Mouse (Mus musculus): ENCODE data around the gene Acap1. TPM values are rescaled to one million over a fixed set of nuclear protein-coding genes. Genes with fewer than 3 reads are reported as not detected.

Acap1 gene
- polyA plus RNA-seq (2015; fragmentation: Nextera tagmentation; extraction: Ambion mirVana): 6.5 and 7.1 TPM in 2 replicates

GRCm38 (mm10) chr11:69895291-69895690, at the start of gene Acap1:
Gene Acap1 (minus strand): TSS chr11:69895539.
- TF ChIP-seq EP300 (IDR thresholded peaks at IDR 0.05; ENCODE audit: low read depth): no peak
- no peak for TF ChIP-seq CTCF (IDR thresholded peaks at IDR 0.05; ENCODE audit: low read depth)
- Histone ChIP-seq H3K4me3 (ENCODE audit: low read depth, low read length) (peak within 1 kb of the TSS; percentile 26), H3K9me3 (ENCODE audit: low read length) (no peaks in the 10 kb centered on the region), H3K27me3 (ENCODE audit: insufficient read depth, low read length) (0 out of 2 replicates have a peak, but pooled peaks cover 5% of the 10 kb centered on the region), H3K27ac (ENCODE audit: low read depth) (peak within 1 kb of the TSS; percentile 85), H3K36me3 (replicated peaks; ENCODE audit: insufficient read depth, low read length) (0 out of 2 replicates have a peak, but pooled peaks cover 2% of the 10 kb centered on the region), H3K4me1 (ENCODE audit: insufficient read depth) (peaks cover 23% of the 10 kb centered on the region), H3K4me2 (ENCODE audit: low read depth, low read length) (peak within 1 kb of the TSS; percentile 49), H3K9ac (replicated peaks) (peak within 1 kb of the TSS; percentile 10; the same call in 1 of the 2 replicates)
- DNase-seq: peak; percentile 64
- 39% methylated on average over 4 of the region's 4 CpGs for WGBS (ENCODE audit: insufficient replicate concordance)
- ATAC-seq: peak; percentile 46; the same call in 1 of the 2 replicates

GRCm38 (mm10) chr11:69940962-69941361, 45.6 kb upstream of the Acap1 start:
- Histone ChIP-seq H3K4me2 (ENCODE audit: low read depth, low read length) (no peak overlapping the region), H3K4me1 (ENCODE audit: insufficient read depth) (peaks cover 10% of the 10 kb centered on the region), H3K36me3 (replicated peaks; ENCODE audit: insufficient read depth, low read length) (peaks cover 10% of the 10 kb centered on the region), H3K4me3 (ENCODE audit: low read depth, low read length) (no peak overlapping the region), H3K27me3 (ENCODE audit: insufficient read depth, low read length) (peaks cover 40% of the 10 kb centered on the region), H3K27ac (ENCODE audit: low read depth) (no peak overlapping the region), H3K9ac (replicated peaks) (no peak overlapping the region), H3K9me3 (ENCODE audit: low read length) (no peaks in the 10 kb centered on the region)
- 83% methylated on average over 4 of the region's 4 CpGs for WGBS (ENCODE audit: insufficient replicate concordance)
- no peak for TF ChIP-seq EP300 (IDR thresholded peaks at IDR 0.05; ENCODE audit: low read depth)
- no peak for TF ChIP-seq CTCF (IDR thresholded peaks at IDR 0.05; ENCODE audit: low read depth)
- ATAC-seq (no peak), DNase-seq (no peak)

- Histone ChIP-seq H3K4me3 (ENCODE audit: low read depth, low read length) (no peak overlapping the region), H3K27ac (ENCODE audit: low read depth) (no peak overlapping the region), H3K4me1 (ENCODE audit: insufficient read depth) (peaks cover 16% of the 10 kb centered on the region), H3K9me3 (ENCODE audit: low read length) (no peaks in the 10 kb centered on the region), H3K27me3 (ENCODE audit: insufficient read depth, low read length) (peaks cover 52% of the 10 kb centered on the region), H3K4me2 (ENCODE audit: low read depth, low read length) (no peak overlapping the region), H3K36me3 (replicated peaks; ENCODE audit: insufficient read depth, low read length) (peaks cover 6% of the 10 kb centered on the region), H3K9ac (replicated peaks) (no peak overlapping the region)
- TF ChIP-seq CTCF (IDR thresholded peaks at IDR 0.05; ENCODE audit: low read depth) (no peak), EP300 (IDR thresholded peaks at IDR 0.05; ENCODE audit: low read depth) (no peak)
- WGBS (ENCODE audit: insufficient replicate concordance): 90% methylated on average over 17 of the region's 17 CpGs
- no peak for DNase-seq
- no peak for ATAC-seq
Observed at GRCm38 (mm10) chr11:69939731-69940130, 44.4 kb upstream of the Acap1 start.

GRCm38 (mm10) chr11:69939181-69939580, 43.8 kb upstream of the Acap1 start:
- DNase-seq (no peak), ATAC-seq (no peak)
- TF ChIP-seq EP300 (IDR thresholded peaks at IDR 0.05; ENCODE audit: low read depth): no peak
- no peak overlapping the region for H3K9ac ChIP-seq (replicated peaks)
- H3K36me3 ChIP-seq (replicated peaks; ENCODE audit: insufficient read depth, low read length): peaks cover 4% of the 10 kb centered on the region
- H3K4me1 ChIP-seq (ENCODE audit: insufficient read depth): peaks cover 21% of the 10 kb centered on the region
- H3K4me3 ChIP-seq (ENCODE audit: low read depth, low read length): no peak overlapping the region
- peaks cover 58% of the 10 kb centered on the region for H3K27me3 ChIP-seq (ENCODE audit: insufficient read depth, low read length)
- H3K27ac ChIP-seq (ENCODE audit: low read depth): no peak overlapping the region
- H3K4me2 ChIP-seq (ENCODE audit: low read depth, low read length): no peak overlapping the region
- H3K9me3 ChIP-seq (ENCODE audit: low read length): no peaks in the 10 kb centered on the region
- WGBS (ENCODE audit: insufficient replicate concordance): 64% methylated on average over 5 of the region's 5 CpGs

- Histone ChIP-seq H3K36me3 (replicated peaks; ENCODE audit: insufficient read depth, low read length) (no peaks in the 10 kb centered on the region; the same call in 1 of the 2 replicates), H3K27ac (ENCODE audit: low read depth) (no peak overlapping the region), H3K4me1 (ENCODE audit: insufficient read depth) (peaks cover 21% of the 10 kb centered on the region), H3K27me3 (ENCODE audit: insufficient read depth, low read length) (peaks cover 55% of the 10 kb centered on the region), H3K4me2 (ENCODE audit: low read depth, low read length) (no peak overlapping the region), H3K9ac (replicated peaks) (no peak overlapping the region), H3K9me3 (ENCODE audit: low read length) (no peaks in the 10 kb centered on the region), H3K4me3 (ENCODE audit: low read depth, low read length) (no peak overlapping the region)
- DNase-seq: no peak
- ATAC-seq: no peak
- WGBS (ENCODE audit: insufficient replicate concordance): 37% methylated on average over 9 of the region's 9 CpGs
- TF ChIP-seq EP300 (IDR thresholded peaks at IDR 0.05; ENCODE audit: low read depth) (no peak), CTCF (IDR thresholded peaks at IDR 0.05; ENCODE audit: low read depth) (no peak)
Observed at GRCm38 (mm10) chr11:69938401-69938979, 43.2 kb upstream of the Acap1 start.

- H3K27me3 ChIP-seq (ENCODE audit: insufficient read depth, low read length): peaks cover 55% of the 10 kb centered on the region
Observed at GRCm38 (mm10) chr11:69937834-69938233, 42.5 kb upstream of the Acap1 start.

More at GRCm38 (mm10) chr11:69937834-69938233, 42.5 kb upstream of the Acap1 start:
- no peaks in the 10 kb centered on the region; the same call in 1 of the 2 replicates for H3K36me3 ChIP-seq (replicated peaks; ENCODE audit: insufficient read depth, low read length)
- ATAC-seq: no peak
- no peak for TF ChIP-seq CTCF (IDR thresholded peaks at IDR 0.05; ENCODE audit: low read depth)
- TF ChIP-seq EP300 (IDR thresholded peaks at IDR 0.05; ENCODE audit: low read depth): no peak
- WGBS (ENCODE audit: insufficient replicate concordance): 66% methylated on average over 5 of the region's 5 CpGs
- DNase-seq: no peak
- no peak overlapping the region for H3K4me3 ChIP-seq (ENCODE audit: low read depth, low read length)
- H3K9me3 ChIP-seq (ENCODE audit: low read length): no peaks in the 10 kb centered on the region
- H3K9ac ChIP-seq (replicated peaks): no peak overlapping the region
- H3K4me2 ChIP-seq (ENCODE audit: low read depth, low read length): no peak overlapping the region
- no peak overlapping the region for H3K27ac ChIP-seq (ENCODE audit: low read depth)
- H3K4me1 ChIP-seq (ENCODE audit: insufficient read depth): peaks cover 21% of the 10 kb centered on the region
